Mouse (Mus musculus) midbrain, embryonic 15.5 days (tissue): ENCODE results near the gene Anapc7. TPM values are rescaled to one million over a fixed set of nuclear protein-coding genes. Genes with fewer than 3 reads are reported as not detected.

Experiments used
- ATAC-seq: fragments of 200-750 bp; cut with Nextera tagmentation; replicated peaks from 2 replicates; pipeline ENCODE4 v1.8.0; 2017; ENCODE audit warnings: moderate TSS enrichment
- H3K27ac ChIP-seq: fragments of 300-500 bp; sonication (generic); 2 replicates; pipeline ENCODE4 v1.5.1; 2015; ENCODE audit warnings: mild to moderate bottlenecking, inconsistent platforms
- H3K27me3 ChIP-seq: fragments of 300-500 bp; sonication (generic); replicated peaks from 2 replicates; pipeline ENCODE4 v1.6.1; 2015; ENCODE audit warnings: inconsistent platforms
- H3K36me3 ChIP-seq: fragments of 300-500 bp; sonication (generic); replicated peaks from 2 replicates; pipeline ENCODE4 v1.6.1; 2015; ENCODE audit warnings: inconsistent platforms
- H3K4me1 ChIP-seq: fragments of 300-500 bp; sonication (generic); 2 replicates; pipeline ENCODE4 v1.6.1; 2015; ENCODE audit warnings: inconsistent platforms
- H3K4me2 ChIP-seq: fragments of 300-500 bp; sonication (generic); 2 replicates; pipeline ENCODE4 v1.6.1; 2015; ENCODE audit warnings: inconsistent platforms, mild to moderate bottlenecking, moderate library complexity
- H3K4me3 ChIP-seq: fragments of 300-500 bp; sonication (generic); 2 replicates; pipeline ENCODE4 v1.5.1; 2015; ENCODE audit warnings: mild to moderate bottlenecking, inconsistent platforms
- H3K9ac ChIP-seq: fragments of 300-500 bp; sonication (generic); 2 replicates; pipeline ENCODE4 v1.6.1; 2015; ENCODE audit warnings: mild to moderate bottlenecking, inconsistent platforms
- H3K9me3 ChIP-seq: fragments of 300-500 bp; sonication (generic); 2 replicates; pipeline ENCODE4 v1.6.1; 2016; ENCODE audit warnings: inconsistent platforms
- WGBS: fragments of 180-500 bp; shearing (Covaris S2); methylation state at CpG from one replicate; pipeline ENCODE4 v1.1.7; 2015; ENCODE audit warnings: mixed read lengths; 5-methylcytosine and 5-hydroxymethylcytosine counted together
- polyA plus RNA-seq: library from polyadenylated mRNA; unstranded; fragments of >200 nt; fragmentation: Nextera tagmentation; extraction: Ambion mirVana; gene quantifications from 2 replicates; pipeline ENCODE4 v1.2.1, GENCODE M21; 2015

Gene Anapc7
- polyA plus RNA-seq = 51.2 and 54.5 TPM in 2 replicates

- Histone ChIP-seq H3K27me3 (no peaks in the 10 kb centered on the region), H3K27ac (peak within 1 kb of the TSS; percentile 97), H3K4me3 (peak within 1 kb of the TSS; percentile 86), H3K9ac (peak within 1 kb of the TSS; percentile 79), H3K4me1 (peaks cover 21% of the 10 kb centered on the region), H3K36me3 (no peaks in the 10 kb centered on the region), H3K9me3 (no peaks in the 10 kb centered on the region), H3K4me2 (peak within 1 kb of the TSS; percentile 84)
- ATAC-seq = peak; percentile 53
- WGBS = 21% methylated on average over 17 of the region's 17 CpGs
Observed at GRCm38 (mm10) chr5:122421271-122422068, at the start of gene Anapc7. TSS of gene Anapc7 (plus strand) at chr5:122421693.

DNA sequence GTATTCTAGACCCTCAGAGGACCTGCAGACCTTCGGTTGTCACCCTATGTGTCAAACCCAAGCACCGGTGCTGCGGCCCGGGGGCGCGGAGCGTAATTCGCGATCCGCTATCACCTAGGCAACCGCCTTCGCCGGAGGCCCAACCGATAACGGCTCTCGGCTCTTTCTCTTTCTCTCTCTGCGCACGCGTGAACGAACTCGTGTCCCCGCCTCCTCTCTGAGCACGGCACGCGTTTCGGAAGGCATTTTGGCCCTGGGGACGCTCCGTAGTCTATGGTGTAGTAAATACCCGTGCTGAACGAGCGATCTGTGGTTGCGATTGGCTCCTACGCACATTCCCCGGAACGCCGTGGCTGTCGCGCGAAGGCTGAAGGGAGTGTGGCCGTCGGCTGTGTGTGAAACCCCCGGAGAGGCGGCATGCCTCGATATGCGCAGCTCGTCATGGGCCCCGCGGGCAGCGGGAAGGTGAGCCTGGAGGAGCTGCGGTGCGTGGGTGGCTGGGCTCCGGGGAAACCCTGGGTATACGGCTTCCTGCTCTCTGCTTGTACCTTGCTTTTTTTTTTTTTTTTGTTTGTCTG is 49.2 kb upstream of the Anapc7 start, which contains the start of gene Fam216a:
Gene Fam216a (minus strand): TSS at position 173 of the 578 bp plus-strand sequence.
- peak within 1 kb of the TSS; percentile 97 for H3K27ac ChIP-seq
- ATAC-seq = peak; percentile 96
- H3K4me2 ChIP-seq = peak within 1 kb of the TSS; percentile 58
- WGBS = under 1% methylated on average over 53 of the region's 53 CpGs
- H3K36me3 ChIP-seq = peaks cover 21% of the 10 kb centered on the region
- H3K4me1 ChIP-seq = peaks cover 23% of the 10 kb centered on the region
- H3K9me3 ChIP-seq = no peaks in the 10 kb centered on the region
- H3K4me3 ChIP-seq = peak within 1 kb of the TSS; percentile 74
- H3K9ac ChIP-seq = peak within 1 kb of the TSS; percentile 97
- no peaks in the 10 kb centered on the region for H3K27me3 ChIP-seq

DNA sequence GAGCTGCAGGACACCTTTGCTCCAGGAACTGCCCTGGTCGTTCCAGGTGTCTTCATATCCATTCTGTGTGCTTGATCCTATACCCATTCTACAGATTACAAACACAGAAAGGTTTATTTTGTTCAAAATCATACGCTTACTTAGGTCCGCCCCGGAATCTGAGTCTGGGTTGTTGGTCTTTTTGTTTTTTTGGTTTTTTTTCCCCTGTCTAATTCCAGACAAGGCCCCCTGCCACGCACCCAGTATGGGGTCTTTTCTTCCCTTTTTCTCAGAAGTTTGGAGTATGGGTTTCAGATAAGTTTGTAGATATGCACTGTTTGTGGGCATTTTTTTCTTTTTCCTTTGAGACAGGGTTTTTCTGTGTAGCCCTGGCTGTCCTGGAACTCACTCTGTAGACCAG is 48.6 kb upstream of the Anapc7 start:
- no peak; the same call in 1 of the 2 replicates for ATAC-seq

GRCm38 (mm10) chr5:122377101-122377833 is 44.2 kb upstream of the Anapc7 start:
- Histone ChIP-seq H3K27ac (no peak overlapping the region), H3K9me3 (no peaks in the 10 kb centered on the region), H3K27me3 (no peaks in the 10 kb centered on the region), H3K4me1 (peaks cover 10% of the 10 kb centered on the region), H3K4me2 (no peak overlapping the region), H3K4me3 (no peak overlapping the region), H3K9ac (no peak overlapping the region), H3K36me3 (peaks cover 27% of the 10 kb centered on the region)
- no peak for ATAC-seq
- 96% methylated on average over 4 of the region's 4 CpGs for WGBS

More for the DNA sequence above, 48.6 kb upstream of the Anapc7 start:
- 8% methylated on average over 5 of the region's 5 CpGs for WGBS
- Histone ChIP-seq H3K4me1 (peaks cover 23% of the 10 kb centered on the region), H3K9ac (peak overlapping the region; percentile 97), H3K9me3 (no peaks in the 10 kb centered on the region), H3K27me3 (no peaks in the 10 kb centered on the region), H3K27ac (peak overlapping the region; percentile 97), H3K36me3 (peaks cover 15% of the 10 kb centered on the region), H3K4me3 (peak overlapping the region; percentile 74), H3K4me2 (peak overlapping the region; percentile 58)

DNA sequence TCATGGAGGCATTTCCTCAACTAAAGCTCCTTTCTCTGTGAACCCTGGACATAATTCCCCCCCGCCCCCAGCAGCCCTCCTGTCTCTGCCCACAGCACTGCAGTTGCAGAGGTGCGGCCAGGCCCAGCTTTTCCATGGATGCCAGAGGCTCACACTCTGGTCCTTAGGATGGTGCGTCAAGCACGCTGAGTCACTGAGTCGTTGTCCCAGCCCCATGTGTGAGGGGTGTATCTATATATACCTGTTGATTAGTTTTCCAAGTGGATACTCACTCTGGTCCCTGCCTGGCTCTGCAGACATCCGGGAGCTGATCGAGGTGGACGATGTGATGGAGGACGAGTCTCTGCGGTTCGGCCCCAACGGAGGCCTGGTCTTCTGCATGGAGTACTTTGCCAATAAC is 43.3 kb upstream of the Anapc7 start:
- ATAC-seq = no peak
- peaks cover 5% of the 10 kb centered on the region for H3K4me1 ChIP-seq
- no peaks in the 10 kb centered on the region for H3K27me3 ChIP-seq
- H3K27ac ChIP-seq = no peak overlapping the region
- WGBS = 97% methylated on average over 12 of the region's 12 CpGs
- H3K9ac ChIP-seq = no peak overlapping the region
- no peaks in the 10 kb centered on the region for H3K9me3 ChIP-seq
- no peak overlapping the region for H3K4me3 ChIP-seq
- peaks cover 30% of the 10 kb centered on the region for H3K36me3 ChIP-seq
- H3K4me2 ChIP-seq = no peak overlapping the region

- H3K4me2 ChIP-seq = no peak overlapping the region
- 61% methylated on average over 11 of the region's 11 CpGs for WGBS
- ATAC-seq = 0 out of 2 replicates have a peak, but pooled peaks have one; percentile 24
- no peaks in the 10 kb centered on the region for H3K4me1 ChIP-seq
- no peak overlapping the region for H3K9ac ChIP-seq
- no peak overlapping the region for H3K27ac ChIP-seq
- H3K9me3 ChIP-seq = no peaks in the 10 kb centered on the region
- H3K4me3 ChIP-seq = no peak overlapping the region
- H3K27me3 ChIP-seq = no peaks in the 10 kb centered on the region
- H3K36me3 ChIP-seq = peaks cover 30% of the 10 kb centered on the region
Observed at GRCm38 (mm10) chr5:122379374-122380155, 41.9 kb upstream of the Anapc7 start.

DNA sequence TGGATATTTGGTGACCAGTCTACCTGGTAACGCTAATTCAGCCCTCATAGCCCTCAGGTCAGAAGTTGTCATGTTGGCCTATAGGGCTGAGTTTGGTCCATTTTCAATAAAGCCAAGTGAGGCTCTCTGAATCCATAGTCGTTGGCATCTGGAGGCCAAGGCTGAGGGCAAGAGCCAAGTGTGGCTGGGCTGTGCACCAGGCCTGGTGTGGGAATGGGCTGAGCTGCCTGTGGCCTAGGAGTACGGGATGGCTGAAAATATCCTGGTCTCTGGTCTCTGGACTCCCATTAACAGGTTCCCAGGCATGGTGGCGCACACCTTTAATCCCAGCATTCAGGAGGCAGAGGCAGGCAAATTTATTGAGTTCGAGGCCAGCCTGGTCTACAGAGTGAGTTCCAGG is 31.5 kb upstream of the Anapc7 start:
- H3K9ac ChIP-seq = no peak overlapping the region
- H3K27me3 ChIP-seq = no peaks in the 10 kb centered on the region
- H3K4me3 ChIP-seq = no peak overlapping the region
- H3K27ac ChIP-seq = no peak overlapping the region
- no peak overlapping the region for H3K4me2 ChIP-seq
- H3K9me3 ChIP-seq = no peaks in the 10 kb centered on the region
- no peaks in the 10 kb centered on the region; the same call in 1 of the 2 replicates for H3K36me3 ChIP-seq
- H3K4me1 ChIP-seq = peaks cover 16% of the 10 kb centered on the region
- ATAC-seq = no peak
- WGBS = 89% methylated on average over 5 of the region's 5 CpGs

DNA sequence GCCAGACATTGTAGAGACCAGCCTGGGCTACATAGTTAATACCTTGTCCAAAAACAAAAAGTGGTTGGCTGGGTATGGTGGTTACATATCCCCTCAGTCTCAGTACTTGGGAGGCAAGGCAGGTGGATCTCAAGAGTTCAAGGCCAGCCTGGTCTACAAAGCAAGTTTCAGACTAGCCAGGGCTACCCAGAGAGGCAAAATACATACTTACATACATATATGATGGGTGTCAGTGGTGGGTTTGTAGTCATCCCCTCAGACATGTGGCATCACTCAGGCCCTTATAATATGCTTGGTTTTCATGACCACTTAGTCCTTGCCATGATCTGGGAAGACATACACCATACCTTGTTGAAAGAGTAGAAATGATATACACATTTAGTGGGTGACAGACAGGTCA is 30.8 kb upstream of the Anapc7 start:
- H3K9ac ChIP-seq = no peak overlapping the region
- H3K27ac ChIP-seq = no peak overlapping the region
- H3K27me3 ChIP-seq = no peaks in the 10 kb centered on the region
- no peaks in the 10 kb centered on the region for H3K9me3 ChIP-seq
- H3K36me3 ChIP-seq = no peaks in the 10 kb centered on the region; the same call in 1 of the 2 replicates
- H3K4me1 ChIP-seq = peaks cover 16% of the 10 kb centered on the region
- peak; percentile 31; the same call in 1 of the 2 replicates for ATAC-seq
- no peak overlapping the region for H3K4me3 ChIP-seq
- H3K4me2 ChIP-seq = no peak overlapping the region

DNA sequence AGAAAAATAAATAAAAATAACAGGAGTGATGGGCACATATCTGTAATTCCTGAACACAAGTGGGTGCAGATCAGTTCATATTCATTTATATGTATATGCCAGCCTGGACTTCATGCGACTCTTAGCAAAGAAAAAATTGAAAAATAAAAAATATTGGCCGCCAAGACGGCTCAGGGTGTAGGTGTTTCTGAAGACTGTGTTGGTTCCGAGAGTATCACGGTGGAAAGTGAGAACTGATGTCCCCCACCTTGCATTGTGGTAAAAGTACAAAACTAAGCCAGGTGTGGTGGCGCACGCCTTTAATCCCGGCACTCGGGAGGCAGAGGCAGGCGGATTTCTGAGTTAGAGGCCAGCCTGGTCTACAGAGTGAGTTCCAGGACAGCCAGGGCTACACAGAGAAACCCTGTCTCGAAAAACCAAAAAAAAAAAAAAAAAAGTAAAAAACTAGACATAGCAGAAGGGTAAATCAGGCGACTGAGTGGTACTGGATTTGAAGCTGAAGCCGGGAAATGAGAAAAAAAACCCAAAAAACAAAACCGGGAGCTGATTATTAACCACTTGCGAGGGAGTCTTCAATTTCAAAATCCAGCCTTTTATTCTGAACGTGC is 30.2 kb upstream of the Anapc7 start:
- Histone ChIP-seq H3K27me3 (no peaks in the 10 kb centered on the region), H3K4me2 (peak overlapping the region; percentile 77), H3K4me3 (peak overlapping the region; percentile 60), H3K9me3 (no peaks in the 10 kb centered on the region), H3K9ac (no peak overlapping the region), H3K4me1 (peaks cover 16% of the 10 kb centered on the region), H3K36me3 (no peaks in the 10 kb centered on the region; the same call in 1 of the 2 replicates), H3K27ac (peak overlapping the region; percentile 64)
- peak; percentile 43; the same call in 1 of the 2 replicates for ATAC-seq
- WGBS = 51% methylated on average over 16 of the region's 16 CpGs

- Histone ChIP-seq H3K9me3 (no peaks in the 10 kb centered on the region), H3K27ac (peak within 1 kb of the TSS; percentile 64), H3K4me2 (peak within 1 kb of the TSS; percentile 77), H3K36me3 (no peaks in the 10 kb centered on the region; the same call in 1 of the 2 replicates), H3K4me1 (peaks cover 16% of the 10 kb centered on the region), H3K9ac (peak within 1 kb of the TSS; percentile 63), H3K27me3 (no peaks in the 10 kb centered on the region), H3K4me3 (peak within 1 kb of the TSS; percentile 60)
- under 1% methylated on average over 39 of the region's 39 CpGs for WGBS
- ATAC-seq = peak; percentile 88
Observed at GRCm38 (mm10) chr5:122391786-122392180, 29.7 kb upstream of the Anapc7 start, which contains the start of gene Arpc3. TSS of gene Arpc3 (plus strand) at chr5:122391878.
